Comparison of ENCODE assay signal across 10 mouse cellular contexts in genomic region chr15:78119248-78119647, GRCm38 (mm10). TPM values are rescaled to one million over a fixed set of nuclear protein-coding genes. Genes with fewer than 3 reads are reported as not detected.
DNase-seq lines count a peak whose midpoint lies in the region; ATAC-seq and TF ChIP-seq lines count a peak whose summit lies in the region.
"Had no signal": no experiment of that assay in that cellular context is flagged by ENCODE, and none has a peak within 500 bp of the region (broad histone marks: within the 10 kb centered on the region; RNA-seq: fewer than 3 reads in every experiment).

No protein-coding gene starts in this region.

- no peaks in the 10 kb centered on the region for H3K9me3 ChIP-seq in heart, embryonic 11.5 days (replicated peaks; ENCODE audit: control insufficient read depth, low read length)
- no peaks in the 10 kb centered on the region for H3K9me3 ChIP-seq in intestine, postnatal 0 days (ENCODE audit: control insufficient read depth)
- H3K9me3 ChIP-seq in stomach, embryonic 15.5 days, result no peaks in the 10 kb centered on the region

- H3K4me3 ChIP-seq in heart, embryonic 11.5 days (ENCODE audit: low read depth, low read length), result peak overlapping the region; percentile 23
- no peak overlapping the region for H3K4me3 ChIP-seq in intestine, postnatal 0 days (ENCODE audit: low read depth, low read length)
- peak overlapping the region; percentile 26 for H3K4me3 ChIP-seq in stomach, embryonic 15.5 days (replicated peaks)

- no peaks in the 10 kb centered on the region for H3K36me3 ChIP-seq in heart, embryonic 11.5 days (ENCODE audit: control insufficient read depth, insufficient read depth, low read length)
- H3K36me3 ChIP-seq in intestine, postnatal 0 days (ENCODE audit: control insufficient read depth, insufficient read depth), result no peaks in the 10 kb centered on the region
- no peaks in the 10 kb centered on the region for H3K36me3 ChIP-seq in stomach, embryonic 15.5 days

- WGBS in heart, embryonic 11.5 days (ENCODE audit: insufficient replicate concordance), result 10% methylated on average over 37 of the region's 39 CpGs
- WGBS in intestine, postnatal 0 days, result 12% methylated on average over 36 of the region's 39 CpGs
- WGBS in stomach, embryonic 15.5 days, result 6% methylated on average over 37 of the region's 39 CpGs

- H3K4me1 ChIP-seq in heart, embryonic 11.5 days (ENCODE audit: control insufficient read depth, insufficient read depth, low read length), result no peaks in the 10 kb centered on the region; the same call in 1 of the 2 replicates
- no peaks in the 10 kb centered on the region for H3K4me1 ChIP-seq in intestine, postnatal 0 days (replicated peaks; ENCODE audit: control insufficient read depth, insufficient read depth, low read length)
- peaks cover 5% of the 10 kb centered on the region; the same call in 1 of the 2 replicates for H3K4me1 ChIP-seq in stomach, embryonic 15.5 days

- no peak for TF ChIP-seq CTCF in intestine, postnatal 0 days (IDR thresholded peaks at IDR 0.05; ENCODE audit: low read depth)

- H3K27ac ChIP-seq in heart, embryonic 11.5 days (ENCODE audit: low read depth, low read length), result no peak overlapping the region
- H3K27ac ChIP-seq in intestine, postnatal 0 days (ENCODE audit: low read depth, low read length), result no peak overlapping the region
- H3K27ac ChIP-seq in stomach, embryonic 15.5 days, result no peak overlapping the region
- H3K27ac ChIP-seq: liver, embryonic 14.5 days had no signal

- no peak overlapping the region for H3K9ac ChIP-seq in heart, embryonic 11.5 days (ENCODE audit: low read depth, low read length)
- H3K9ac ChIP-seq in intestine, postnatal 0 days (ENCODE audit: low read depth, low read length), result no peak overlapping the region
- no peak overlapping the region for H3K9ac ChIP-seq in stomach, embryonic 15.5 days
- H3K9ac ChIP-seq: liver, embryonic 14.5 days had no signal

- peak overlapping the region; percentile 57 for H3K4me2 ChIP-seq in heart, embryonic 11.5 days
- peak overlapping the region; percentile 33 for H3K4me2 ChIP-seq in intestine, postnatal 0 days (replicated peaks; ENCODE audit: low read depth)
- H3K4me2 ChIP-seq in stomach, embryonic 15.5 days, result peak overlapping the region; percentile 56

- no peak for DNase-seq in heart, postnatal 36 days
- DNase-seq in right cerebral cortex, adult 18-20 months, result peak; percentile 37
- DNase-seq in right cerebral cortex, postnatal 25 days, result no peak
- no peak for DNase-seq in thymus, postnatal 36 days

- intact Hi-C loops in heart, postnatal 36 days (cut with DNase I), result no loop called here

- H3K27me3 ChIP-seq in heart, embryonic 11.5 days (ENCODE audit: control insufficient read depth, insufficient read depth, low read length), result peaks cover 17% of the 10 kb centered on the region
- H3K27me3 ChIP-seq in intestine, postnatal 0 days (replicated peaks; ENCODE audit: control insufficient read depth, insufficient read depth, low read length), result peaks cover 4% of the 10 kb centered on the region
- peaks cover 16% of the 10 kb centered on the region for H3K27me3 ChIP-seq in stomach, embryonic 15.5 days (replicated peaks)

- ATAC-seq in heart, embryonic 11.5 days (replicated peaks; ENCODE audit: insufficient number of reproducible peaks, low FRiP score, low TSS enrichment), result no peak; the same call in 1 of the 2 replicates
- ATAC-seq in intestine, postnatal 0 days, result no peak
- ATAC-seq in stomach, embryonic 15.5 days (ENCODE audit: insufficient read depth, low FRiP score, low read depth), result no peak
- ATAC-seq in inflammation-experienced regulatory T-cells, adult 6 months, result no peak

RNA-seq across cellular contexts. Expression of gene Cacng2, which starts 0.6 kb away (rescaled TPM):
- polyA plus RNA-seq in heart, embryonic 11.5 days (2014; fragmentation: Nextera tagmentation; extraction: Ambion mirVana), result 0.06 and 0.10 TPM in 2 replicates
- not detected for total RNA-seq in heart, postnatal 36 days (2021)
- 0.03 and 0.05 TPM in 2 replicates for polyA plus RNA-seq in intestine, postnatal 0 days (2015; fragmentation: Nextera tagmentation; extraction: Ambion mirVana)
- 0.12 and 0.13 TPM in 2 replicates for polyA plus RNA-seq in stomach, embryonic 15.5 days (2015; fragmentation: Nextera tagmentation; extraction: Ambion mirVana)
- not detected for polyA plus RNA-seq in inflammation-experienced regulatory T-cells, adult 6 months (2017; shearing (Covaris generic))
- polyA plus RNA-seq: gonadal fat pad, adult 2 months; liver, embryonic 14.5 days had no signal

RNA-seq across cellular contexts. Expression of gene Ift27, which starts 54.7 kb away (rescaled TPM):
- 42.1 and 48.2 TPM in 2 replicates for polyA plus RNA-seq in heart, embryonic 11.5 days (2014; fragmentation: Nextera tagmentation; extraction: Ambion mirVana)
- total RNA-seq in heart, postnatal 36 days (2021), result 10 to 100 TPM; 11.4 to 13.4 TPM
- polyA plus RNA-seq in intestine, postnatal 0 days (2015; fragmentation: Nextera tagmentation; extraction: Ambion mirVana), result 29.0 and 31.8 TPM in 2 replicates
- polyA plus RNA-seq in stomach, embryonic 15.5 days (2015; fragmentation: Nextera tagmentation; extraction: Ambion mirVana), result 64.6 and 70.7 TPM in 2 replicates
- 10 to 100 TPM; 60.2 to 65.9 (median 62.0) TPM for polyA plus RNA-seq in inflammation-experienced regulatory T-cells, adult 6 months (2017; shearing (Covaris generic))
